Mouse (Mus musculus) thymus, adult 2 months (tissue): ENCODE data around the gene Cdyl. TPM values are rescaled to one million over a fixed set of nuclear protein-coding genes. Genes with fewer than 3 reads are reported as not detected.

ENCODE experiments used
- DNase-seq: peaks from one replicate; pipeline ENCODE4 v3.0.0; 2021
- H3K27ac ChIP-seq: fragments of 200-500 bp; 2 replicates; pipeline ENCODE4 v1.5.1; 2012; ENCODE audit warnings: low read length, control low read depth; ENCODE audit not compliant: control insufficient read depth, insufficient read depth
- H3K27me3 ChIP-seq: fragments of 200-500 bp; 2 replicates; pipeline ENCODE4 v1.6.1; 2012; ENCODE audit warnings: mild to moderate bottlenecking, low read length, moderate library complexity, mixed read lengths; ENCODE audit not compliant: control insufficient read depth, insufficient read depth
- H3K36me3 ChIP-seq: fragments of 200-500 bp; 2 replicates; pipeline ENCODE4 v1.6.1; 2012; ENCODE audit warnings: mild to moderate bottlenecking, low read length, moderate library complexity; ENCODE audit not compliant: control insufficient read depth, insufficient read depth
- H3K4me1 ChIP-seq: fragments of 200-500 bp; replicated peaks from 2 replicates; pipeline ENCODE4 v1.6.1; 2012; ENCODE audit warnings: low read length; ENCODE audit not compliant: control insufficient read depth, insufficient read depth
- H3K4me3 ChIP-seq: fragments of 200-500 bp; 2 replicates; pipeline ENCODE4 v1.5.1; 2012; ENCODE audit warnings: mild to moderate bottlenecking, low read length, control low read depth, moderate library complexity; ENCODE audit not compliant: control insufficient read depth, insufficient read depth
- CTCF ChIP-seq: fragments of 200-500 bp; IDR thresholded peaks from 2 replicates; pipeline ENCODE4 v1.5.1; 2012; ENCODE audit warnings: mild to moderate bottlenecking, control low read depth, low read length, moderate library complexity, borderline replicate concordance; ENCODE audit not compliant: control insufficient read depth, poor library complexity, insufficient read depth; ENCODE audit errors: extremely low read depth
- POLR2A ChIP-seq: fragments of 200-500 bp; IDR thresholded peaks from 2 replicates; pipeline ENCODE4 v1.6.1; 2012; ENCODE audit warnings: mild to moderate bottlenecking, low read length, control low read depth, moderate library complexity; ENCODE audit not compliant: control insufficient read depth, poor library complexity, insufficient read depth; ENCODE audit errors: extremely low read depth
- WGBS: fragments of 180-500 bp; shearing (Covaris S2); methylation state at CpG from one replicate; pipeline ENCODE4 v1.1.7; 2018; 5-methylcytosine and 5-hydroxymethylcytosine counted together
- polyA plus RNA-seq: library from polyadenylated mRNA; depleted of rRNA; stranded (reverse); fragments of >200 nt; gene quantifications from 2 replicates; pipeline ENCODE4 v1.2.3, GENCODE M21; 2012

Gene Cdyl
- polyA plus RNA-seq, 1 experiment: 6.1 TPM

DNA sequence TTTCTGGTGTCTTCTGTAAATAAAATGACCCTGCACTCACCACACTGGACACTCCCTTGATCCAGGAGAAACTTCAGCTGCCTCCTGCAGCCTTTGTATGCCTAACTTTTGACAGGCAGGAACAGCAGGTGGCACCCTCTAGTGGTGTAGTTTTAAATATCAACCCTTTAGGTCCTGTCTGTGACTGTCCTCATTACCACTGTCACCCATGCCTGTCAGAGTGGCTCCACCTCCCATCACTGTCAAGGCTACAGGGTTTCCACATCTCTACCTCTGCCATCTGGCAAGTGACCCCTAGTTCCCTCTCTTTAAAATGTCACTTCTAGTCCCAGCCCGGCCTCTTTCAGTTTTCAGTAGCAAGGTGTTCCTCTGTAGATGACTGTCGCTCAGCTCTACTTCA, 123.3 kb downstream of the Cdyl start:
- TF ChIP-seq POLR2A (no peak), CTCF (no peak)
- Histone ChIP-seq H3K27me3 (no peaks in the 10 kb centered on the region), H3K4me1 (peaks cover 8% of the 10 kb centered on the region), H3K4me3 (no peak overlapping the region), H3K36me3 (no peaks in the 10 kb centered on the region), H3K27ac (no peak overlapping the region)
- 44% methylated on average over 2 of the region's 2 CpGs for WGBS
- DNase-seq: peak; percentile 61

DNA sequence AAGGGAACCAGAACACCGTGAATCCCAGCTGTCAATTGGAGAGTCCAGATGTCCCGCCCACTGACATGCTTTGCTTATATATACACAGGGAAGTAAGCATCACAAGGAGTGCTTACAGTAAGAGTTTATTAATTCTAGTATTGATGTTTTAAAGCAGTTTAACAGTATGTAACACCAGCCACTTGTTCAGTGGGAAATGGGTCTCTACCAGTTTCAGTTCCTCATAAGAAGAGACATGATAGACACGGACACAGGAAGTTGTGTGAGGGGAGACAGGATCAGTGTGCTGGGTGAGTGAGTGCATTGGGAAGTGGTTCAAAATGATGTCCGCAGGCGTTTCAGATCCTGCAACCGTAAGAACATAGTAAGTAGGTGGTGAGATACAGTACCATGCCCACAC, 123.9 kb downstream of the Cdyl start:
- Histone ChIP-seq H3K4me3 (no peak overlapping the region), H3K36me3 (no peaks in the 10 kb centered on the region), H3K27me3 (no peaks in the 10 kb centered on the region), H3K27ac (no peak overlapping the region), H3K4me1 (peaks cover 8% of the 10 kb centered on the region)
- WGBS: 29% methylated on average over 6 of the region's 6 CpGs
- no peak for DNase-seq
- TF ChIP-seq CTCF (no peak), POLR2A (no peak)

DNA sequence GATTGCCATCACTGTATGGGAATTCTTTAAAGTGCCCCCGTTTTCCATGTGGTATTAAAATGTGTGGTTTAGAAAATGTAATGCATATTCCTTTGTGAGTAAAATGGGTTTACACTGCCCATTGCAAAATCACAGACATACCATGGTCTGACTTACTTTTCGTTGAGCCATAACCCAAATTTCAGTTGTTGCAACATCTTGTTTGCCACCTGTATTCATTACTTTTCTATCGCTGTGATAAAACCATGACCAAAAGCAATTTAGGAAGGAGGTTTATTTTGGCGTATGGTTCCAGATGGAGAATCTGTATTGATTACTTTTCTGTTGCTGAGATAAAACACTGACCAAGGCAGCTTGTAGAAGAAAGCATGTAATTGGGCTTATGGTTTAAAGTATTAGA, 124.6 kb downstream of the Cdyl start:
- Histone ChIP-seq H3K4me1 (peaks cover 8% of the 10 kb centered on the region), H3K27me3 (no peaks in the 10 kb centered on the region), H3K27ac (no peak overlapping the region), H3K36me3 (no peaks in the 10 kb centered on the region), H3K4me3 (no peak overlapping the region)
- TF ChIP-seq POLR2A (no peak), CTCF (no peak)
- WGBS: 92% methylated on average over 4 of the region's 4 CpGs
- no peak for DNase-seq

DNA sequence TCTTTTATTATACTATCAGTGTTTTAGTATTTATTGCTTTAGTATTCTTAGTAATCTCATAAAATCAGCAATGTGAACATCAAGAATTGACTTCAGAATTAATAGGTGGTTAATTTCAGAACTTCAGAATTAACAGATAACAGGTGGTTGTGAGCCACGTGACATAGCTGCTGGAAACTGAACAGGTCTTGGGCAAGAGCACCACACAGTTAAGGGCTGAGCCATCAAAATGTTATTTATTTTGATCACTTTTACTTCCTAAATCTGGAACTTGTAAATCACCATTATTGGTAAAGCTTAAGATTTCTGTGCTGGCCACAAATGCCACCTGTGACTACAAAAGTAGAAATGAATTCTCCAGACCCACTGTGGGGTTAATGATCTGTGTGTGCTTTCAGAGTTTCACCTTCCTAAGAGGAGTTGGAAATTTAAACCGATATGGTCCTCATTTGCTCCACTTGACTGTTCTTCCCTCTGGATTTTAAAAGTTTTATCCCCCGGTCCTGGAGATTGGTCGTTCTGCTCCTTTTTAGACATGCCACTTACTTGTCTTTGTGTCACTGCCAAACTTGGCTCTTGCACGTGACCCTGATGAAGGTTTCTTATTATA, 125.8 kb downstream of the Cdyl start:
- H3K27ac ChIP-seq: no peak overlapping the region
- H3K4me1 ChIP-seq: peaks cover 11% of the 10 kb centered on the region
- no peaks in the 10 kb centered on the region for H3K27me3 ChIP-seq
- H3K36me3 ChIP-seq: no peaks in the 10 kb centered on the region
- DNase-seq: no peak
- 91% methylated on average over 5 of the region's 5 CpGs for WGBS
- TF ChIP-seq POLR2A (no peak), CTCF (no peak)
- H3K4me3 ChIP-seq: no peak overlapping the region

DNA sequence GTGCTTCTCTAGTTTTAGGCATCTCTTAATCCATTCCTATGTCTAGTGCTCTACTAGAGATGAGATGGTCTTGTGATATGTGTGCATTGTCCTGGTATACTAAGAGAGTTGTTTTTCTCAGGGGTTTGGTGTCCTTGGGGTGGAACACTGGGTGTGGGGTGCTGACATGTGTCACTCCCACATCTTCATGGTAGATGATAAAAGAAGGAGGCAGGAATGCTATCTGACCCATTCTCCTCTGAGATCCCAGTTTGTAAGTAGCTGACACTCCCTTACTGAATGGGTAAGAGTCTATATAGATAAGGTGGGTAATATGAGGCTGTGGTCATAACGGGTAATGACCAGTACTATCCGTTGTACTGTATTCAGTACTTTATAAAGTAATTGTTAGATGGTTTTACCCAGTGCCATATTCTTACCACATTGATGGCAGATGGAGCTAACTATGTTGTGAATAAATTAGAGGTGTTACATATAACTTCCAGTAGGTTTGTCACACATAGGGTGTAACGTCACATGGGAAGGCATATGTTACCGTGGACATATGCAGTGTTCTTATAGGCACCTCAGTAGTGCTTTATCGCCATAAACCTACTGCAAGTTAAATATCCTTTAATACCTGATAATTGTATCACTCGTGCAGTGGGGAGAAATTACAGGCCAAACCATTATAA, 127.2 kb downstream of the Cdyl start:
- H3K4me3 ChIP-seq: no peak overlapping the region
- TF ChIP-seq CTCF (no peak), POLR2A (no peak)
- no peak for DNase-seq
- H3K4me1 ChIP-seq: peaks cover 14% of the 10 kb centered on the region
- 98% methylated on average over 6 of the region's 6 CpGs for WGBS
- H3K27me3 ChIP-seq: no peaks in the 10 kb centered on the region
- no peaks in the 10 kb centered on the region for H3K36me3 ChIP-seq
- H3K27ac ChIP-seq: no peak overlapping the region

DNA sequence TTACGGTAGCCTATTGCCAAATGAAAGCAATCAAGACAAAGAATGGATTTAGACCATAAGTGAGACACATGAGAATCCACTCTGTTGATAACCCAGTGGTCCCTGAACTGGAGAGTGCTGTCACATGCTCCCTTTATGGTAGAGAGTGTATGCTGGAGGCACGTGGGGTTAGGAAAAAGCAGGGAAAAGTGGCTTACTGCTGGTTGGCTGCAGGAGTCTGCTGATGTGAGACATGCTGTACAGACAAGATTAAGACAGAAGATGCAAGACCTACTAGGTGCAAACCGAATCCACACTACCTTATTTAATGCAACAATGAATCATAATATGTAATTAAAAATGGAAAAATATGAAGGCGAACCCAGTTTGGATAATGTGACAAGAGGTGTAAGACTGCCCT, 129.9 kb downstream of the Cdyl start:
- 95% methylated on average over 4 of the region's 4 CpGs for WGBS
- Histone ChIP-seq H3K27ac (no peak overlapping the region), H3K4me3 (no peak overlapping the region), H3K4me1 (peaks cover 9% of the 10 kb centered on the region), H3K27me3 (no peaks in the 10 kb centered on the region), H3K36me3 (no peaks in the 10 kb centered on the region)
- no peak for DNase-seq
- TF ChIP-seq CTCF (no peak), POLR2A (no peak)

DNA sequence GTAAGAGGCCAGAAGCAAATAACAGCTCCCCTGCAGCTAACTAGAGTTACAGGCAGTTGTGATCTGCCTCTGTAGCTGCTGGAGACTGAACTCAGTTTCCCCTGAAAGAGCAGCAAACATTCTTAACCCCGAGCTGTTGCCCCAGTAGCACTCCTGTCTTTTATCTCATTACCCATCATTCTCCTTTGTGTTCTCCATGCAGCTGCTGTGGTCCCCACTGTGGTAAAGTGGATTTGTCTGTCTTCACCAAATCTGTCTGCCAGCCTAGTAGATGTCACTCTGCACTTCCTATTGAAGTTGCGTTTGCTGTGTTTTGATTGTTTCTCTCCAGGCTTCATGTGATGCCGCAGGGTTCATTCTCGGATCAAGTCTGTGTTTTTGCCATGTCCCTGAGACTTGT, 130.8 kb downstream of the Cdyl start:
- TF ChIP-seq POLR2A (no peak), CTCF (no peak)
- Histone ChIP-seq H3K27me3 (no peaks in the 10 kb centered on the region), H3K36me3 (no peaks in the 10 kb centered on the region), H3K4me3 (no peak overlapping the region), H3K4me1 (peaks cover 16% of the 10 kb centered on the region), H3K27ac (no peak overlapping the region)
- no peak for DNase-seq
- WGBS: 13% methylated on average over 4 of the region's 4 CpGs
